Mouse (Mus musculus) stomach, postnatal 0 days (tissue): ENCODE measurements at regions not wholly inside any gene's neighbourhood (a gene's known extent, or its start where the extent isn't known, plus 50 kb on each side); places are given as distances from the start of the nearest gene placed in this dataset.
A peak's percentile ranks its signal among the peaks of the same experiment; 100 is the strongest.

Source experiments
- ATAC-seq: fragments of 200-750 bp; cut with Nextera tagmentation; 2 replicates; pipeline ENCODE4 v1.8.0; 2017; ENCODE audit not compliant: low FRiP score, low TSS enrichment
- DNase-seq: peaks from one replicate; pipeline ENCODE4 v3.0.0-alpha.2; 2016; ENCODE audit warnings: low spot score
- H3K27ac ChIP-seq: fragments of 300-500 bp; sonication (generic); replicated peaks from 2 replicates; pipeline ENCODE4 v1.5.1; 2014; ENCODE audit warnings: mild to moderate bottlenecking, control low read depth
- H3K27me3 ChIP-seq: fragments of 300-500 bp; sonication (generic); 2 replicates; pipeline ENCODE4 v1.6.1; 2014; ENCODE audit warnings: low read length; ENCODE audit not compliant: control insufficient read depth, insufficient read depth
- H3K36me3 ChIP-seq: fragments of 300-500 bp; sonication (generic); 2 replicates; pipeline ENCODE4 v1.6.1; 2014; ENCODE audit warnings: low read length, mixed read lengths; ENCODE audit not compliant: control insufficient read depth, insufficient read depth
- H3K4me1 ChIP-seq: fragments of 300-500 bp; sonication (generic); replicated peaks from 2 replicates; pipeline ENCODE4 v1.6.1; 2014; ENCODE audit warnings: antibody characterized with exemption; ENCODE audit not compliant: control insufficient read depth, insufficient read depth
- H3K4me2 ChIP-seq: fragments of 300-500 bp; sonication (generic); replicated peaks from 2 replicates; pipeline ENCODE4 v1.6.1; 2014; ENCODE audit warnings: low read depth, mild to moderate bottlenecking, control low read depth, moderate library complexity
- H3K4me3 ChIP-seq: fragments of 300-500 bp; sonication (generic); 2 replicates; pipeline ENCODE4 v1.5.1; 2014; ENCODE audit warnings: low read depth, low read length, control low read depth
- H3K9ac ChIP-seq: fragments of 300-500 bp; sonication (generic); 2 replicates; pipeline ENCODE4 v1.6.1; 2014; ENCODE audit warnings: mild to moderate bottlenecking, low read length, control low read depth, mixed read lengths
- H3K9me3 ChIP-seq: fragments of 300-500 bp; sonication (generic); 2 replicates; pipeline ENCODE4 v1.6.1; 2016; ENCODE audit warnings: low read length; ENCODE audit not compliant: control insufficient read depth
- CTCF ChIP-seq: IDR thresholded peaks from 2 replicates; pipeline ENCODE4 v1.5.1; 2016; ENCODE audit warnings: antibody characterized with exemption, low read depth, mild to moderate bottlenecking, moderate library complexity
- EP300 ChIP-seq: optimal IDR thresholded peaks from 2 replicates; pipeline ENCODE3; 2016; ENCODE audit warnings: antibody characterized with exemption
- WGBS: fragments of 180-500 bp; shearing (Covaris S2); extraction: QIAGEN DNeasy Blood & Tissue Kit; methylation state at CpG from one replicate; pipeline ENCODE4 v1.1.7; 2014; 5-methylcytosine and 5-hydroxymethylcytosine counted together

DNA sequence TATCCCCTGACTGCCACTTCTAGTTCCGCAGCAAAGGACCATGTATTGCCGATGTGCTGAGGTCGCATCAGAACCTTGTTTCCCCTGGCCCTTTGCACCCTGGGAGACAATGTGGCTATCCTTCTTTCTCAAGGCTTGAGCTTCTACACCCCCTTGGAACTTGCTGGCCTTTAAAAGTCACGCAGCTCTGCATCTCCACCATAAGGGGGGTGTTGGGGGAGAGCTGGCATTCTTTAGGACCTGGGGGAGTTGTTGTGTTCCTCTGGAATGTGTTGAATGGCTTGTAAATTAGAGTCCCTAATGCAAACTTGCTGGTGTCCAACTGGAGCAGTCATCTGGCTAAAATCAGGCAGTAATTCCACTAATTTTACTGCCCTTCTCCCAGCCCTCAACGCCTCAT lies 446.6 kb upstream of the Nr2f2 start:
- Histone ChIP-seq H3K9ac (no peak overlapping the region), H3K9me3 (no peaks in the 10 kb centered on the region), H3K4me3 (no peak overlapping the region), H3K4me2 (no peak overlapping the region), H3K27ac (no peak overlapping the region), H3K4me1 (no peaks in the 10 kb centered on the region), H3K27me3 (no peaks in the 10 kb centered on the region), H3K36me3 (no peaks in the 10 kb centered on the region)
- DNase-seq (no peak), ATAC-seq (no peak)
- WGBS, result 71% methylated on average over 5 of the region's 5 CpGs
- TF ChIP-seq EP300 (no peak), CTCF (no peak)

DNA sequence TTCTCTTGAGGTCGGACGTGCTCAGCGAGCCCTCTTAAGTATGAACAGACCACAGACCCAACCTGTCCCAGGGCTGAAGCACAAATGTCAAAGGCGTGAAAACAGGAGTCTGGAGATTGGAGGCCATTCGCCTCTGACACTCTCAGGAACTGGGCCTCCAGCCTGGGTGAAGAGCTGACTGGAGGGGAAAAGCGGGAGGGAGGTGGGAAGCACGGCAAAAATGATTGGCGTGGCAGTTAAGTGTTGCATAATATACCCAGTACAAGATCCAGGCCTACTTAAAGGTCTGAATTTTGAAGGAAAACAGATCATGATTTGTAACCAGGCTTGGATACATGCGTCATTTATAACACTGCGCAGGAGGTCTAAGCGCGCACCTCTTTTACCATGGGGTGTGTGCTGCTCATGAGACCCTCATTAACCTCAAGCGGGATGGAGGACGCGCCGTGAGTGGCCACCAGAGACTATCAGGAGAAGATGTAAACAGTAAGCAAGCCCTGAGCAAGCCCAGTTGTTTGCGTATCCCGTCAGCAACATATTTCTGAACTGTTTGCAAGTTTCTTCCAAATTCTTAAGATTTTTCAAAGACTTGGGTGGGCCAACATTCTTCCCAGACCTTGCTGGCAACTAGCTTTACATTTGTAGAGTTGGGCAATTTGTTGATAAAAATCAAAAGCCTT lies 444.0 kb upstream of the Nr2f2 start:
- Histone ChIP-seq H3K27me3 (no peaks in the 10 kb centered on the region), H3K9me3 (no peaks in the 10 kb centered on the region), H3K4me1 (no peaks in the 10 kb centered on the region), H3K36me3 (no peaks in the 10 kb centered on the region), H3K4me2 (no peak overlapping the region), H3K27ac (no peak overlapping the region), H3K4me3 (no peak overlapping the region), H3K9ac (no peak overlapping the region)
- no peak for ATAC-seq
- TF ChIP-seq CTCF, result no peak
- TF ChIP-seq EP300, result no peak
- DNase-seq, result no peak
- WGBS, result 70% methylated on average over 18 of the region's 18 CpGs

DNA sequence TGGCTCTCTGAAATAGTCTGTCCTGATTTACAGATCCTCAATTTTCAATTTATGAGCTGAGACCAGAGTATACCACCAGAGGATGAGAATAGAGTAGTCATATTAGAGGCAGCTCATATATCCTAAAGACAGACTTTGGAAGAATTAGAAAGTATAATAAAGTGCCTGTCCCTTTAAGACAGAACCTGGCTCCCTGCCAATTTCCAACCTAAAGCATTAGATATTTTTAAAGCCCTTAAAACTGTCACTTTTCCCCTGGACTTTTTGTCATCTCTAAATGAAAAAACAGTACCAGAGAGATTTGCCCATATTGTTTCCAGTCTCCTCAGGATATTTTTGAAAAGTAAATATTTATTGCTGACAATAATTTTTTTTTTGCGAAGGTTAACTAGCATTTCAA lies 437.7 kb upstream of the Nr2f2 start:
- no peak overlapping the region for H3K27ac ChIP-seq
- 23% methylated on average over 1 of the region's 1 CpGs for WGBS
- no peaks in the 10 kb centered on the region for H3K9me3 ChIP-seq
- no peaks in the 10 kb centered on the region for H3K36me3 ChIP-seq
- no peak overlapping the region for H3K4me2 ChIP-seq
- no peaks in the 10 kb centered on the region for H3K4me1 ChIP-seq
- no peaks in the 10 kb centered on the region for H3K27me3 ChIP-seq
- ATAC-seq (no peak), DNase-seq (no peak)
- TF ChIP-seq CTCF, result no peak
- no peak for TF ChIP-seq EP300
- no peak overlapping the region for H3K9ac ChIP-seq
- no peak overlapping the region for H3K4me3 ChIP-seq

DNA sequence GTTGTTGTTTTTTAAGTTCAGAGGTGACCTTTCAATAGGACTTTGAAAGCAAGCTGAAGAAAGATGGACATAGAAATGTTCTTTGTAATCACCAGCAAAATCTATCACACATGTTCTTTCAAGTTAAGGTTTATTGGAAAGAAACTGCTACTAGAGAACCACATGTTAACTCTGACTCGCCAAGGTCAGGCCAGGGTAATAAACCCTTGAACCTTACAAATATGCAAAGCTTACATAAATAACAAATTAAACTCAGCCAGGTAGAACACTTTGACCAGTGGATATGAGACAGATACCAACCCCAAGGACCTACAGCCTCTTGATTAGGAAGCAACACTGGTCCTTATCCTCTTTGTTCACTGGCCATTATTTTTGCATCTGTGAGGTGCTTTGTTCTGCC lies 433.4 kb upstream of the Nr2f2 start:
- H3K27ac ChIP-seq, result no peak overlapping the region
- no peaks in the 10 kb centered on the region for H3K4me1 ChIP-seq
- H3K9me3 ChIP-seq, result no peaks in the 10 kb centered on the region
- no peak overlapping the region for H3K9ac ChIP-seq
- WGBS, result 79% methylated on average over 1 of the region's 1 CpGs
- no peak for DNase-seq
- H3K4me3 ChIP-seq, result no peak overlapping the region
- H3K4me2 ChIP-seq, result no peak overlapping the region
- no peak for ATAC-seq
- no peaks in the 10 kb centered on the region for H3K36me3 ChIP-seq
- no peaks in the 10 kb centered on the region for H3K27me3 ChIP-seq
- no peak for TF ChIP-seq CTCF
- TF ChIP-seq EP300, result no peak

- Histone ChIP-seq H3K36me3 (no peaks in the 10 kb centered on the region), H3K9me3 (no peaks in the 10 kb centered on the region), H3K27me3 (no peaks in the 10 kb centered on the region), H3K9ac (no peak overlapping the region), H3K27ac (no peak overlapping the region), H3K4me3 (no peak overlapping the region), H3K4me2 (no peak overlapping the region), H3K4me1 (no peaks in the 10 kb centered on the region)
- no peak for DNase-seq
- ATAC-seq, result no peak
- TF ChIP-seq EP300 (no peak), CTCF (no peak)
- WGBS, result 52% methylated on average over 6 of the region's 6 CpGs
Measured at GRCm38 (mm10) chr7:70799031-70799766, 432.7 kb upstream of the Nr2f2 start.

DNA sequence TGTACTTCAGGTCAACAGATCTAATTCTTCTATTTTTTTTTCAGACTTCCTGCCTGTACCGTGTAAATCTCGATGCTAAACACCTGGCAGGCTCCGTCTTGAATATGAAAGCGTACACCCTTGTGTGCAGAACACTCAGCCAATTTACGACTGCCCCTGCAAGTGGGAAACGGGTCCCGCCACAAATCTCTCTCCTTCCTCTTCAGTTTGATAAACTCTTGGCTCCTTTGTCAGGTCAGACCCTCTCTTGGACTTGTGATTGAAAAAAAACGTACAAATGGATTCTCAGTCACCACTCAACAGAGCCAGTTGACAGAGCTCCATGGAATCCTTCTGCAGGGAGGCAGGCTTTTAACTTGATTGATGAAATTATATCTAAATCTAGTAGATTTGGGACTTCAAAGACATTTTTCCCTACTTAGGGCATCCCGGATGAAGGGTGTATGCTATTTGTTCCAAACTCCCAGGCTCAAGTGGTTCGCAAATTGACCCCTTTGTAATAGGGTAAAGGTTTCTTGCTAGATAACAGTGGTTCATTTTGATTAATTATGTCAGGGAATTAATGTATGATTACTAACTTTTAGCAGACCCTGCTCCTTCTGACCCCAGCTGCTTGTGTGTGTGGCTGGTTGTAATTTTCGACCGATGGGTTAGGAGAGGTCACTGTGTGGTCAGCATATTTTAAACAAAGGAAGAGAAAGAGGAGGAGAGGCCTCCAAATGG lies 429.7 kb upstream of the Nr2f2 start:
- H3K4me2 ChIP-seq, result no peak overlapping the region
- TF ChIP-seq CTCF, result no peak
- H3K9me3 ChIP-seq, result no peaks in the 10 kb centered on the region
- no peak overlapping the region for H3K9ac ChIP-seq
- H3K36me3 ChIP-seq, result no peaks in the 10 kb centered on the region
- 14% methylated on average over 12 of the region's 12 CpGs for WGBS
- no peak for ATAC-seq
- no peaks in the 10 kb centered on the region for H3K4me1 ChIP-seq
- H3K27ac ChIP-seq, result no peak overlapping the region
- no peak overlapping the region for H3K4me3 ChIP-seq
- no peaks in the 10 kb centered on the region for H3K27me3 ChIP-seq
- peak; percentile 22 for DNase-seq
